34 mouse cellular contexts compared by ENCODE assay signal in the genomic region with DNA sequence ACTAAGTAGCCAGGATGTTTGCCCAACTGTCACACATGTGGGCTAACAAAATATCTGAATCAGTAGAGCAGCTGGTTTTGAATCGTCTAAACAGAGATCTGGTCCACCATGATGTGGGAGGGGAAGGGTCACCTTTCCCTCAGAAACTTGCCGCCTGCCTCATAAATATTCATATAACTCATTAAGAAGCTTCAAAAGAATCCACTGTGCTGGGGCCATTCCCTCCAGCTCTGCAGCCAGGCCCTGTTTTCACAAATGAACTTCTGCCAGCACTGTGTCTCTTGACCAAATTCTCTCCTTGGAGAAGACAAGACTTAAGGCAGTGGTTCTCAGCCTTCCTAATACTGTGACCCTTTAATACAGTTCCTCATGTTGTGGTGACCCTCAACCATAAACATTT. TPM values are rescaled to one million over a fixed set of nuclear protein-coding genes. Genes with fewer than 3 reads are reported as not detected.
DNase-seq lines count a peak whose midpoint lies in the region; ATAC-seq and TF ChIP-seq lines count a peak whose summit lies in the region.
"Had no signal": no experiment of that assay in that cellular context is flagged by ENCODE, and none has a peak within 500 bp of the region (broad histone marks: within the 10 kb centered on the region; RNA-seq: fewer than 3 reads in every experiment).

No protein-coding gene starts in this region.

- TF ChIP-seq CTCF in left cerebral cortex, adult 2 months (IDR thresholded peaks at IDR 0.05): no peak

- H3K36me3 ChIP-seq in forebrain, embryonic 12.5 days (replicated peaks): peaks cover 18% of the 10 kb centered on the region
- peaks cover 7% of the 10 kb centered on the region; the same call in 1 of the 2 replicates for H3K36me3 ChIP-seq in forebrain, embryonic 16.5 days (ENCODE audit: control insufficient read depth, insufficient read depth)

- ATAC-seq in forebrain, embryonic 12.5 days (ENCODE audit: low FRiP score): peak; percentile 67
- no peak; the same call in 1 of the 2 replicates for ATAC-seq in forebrain, embryonic 16.5 days
- ATAC-seq in CD4-positive, CD25-positive, alpha-beta regulatory T cell, adult 4 months: no peak
- ATAC-seq: inflammation-experienced regulatory T-cells, adult 6 months had no signal

- H3K27me3 ChIP-seq in forebrain, embryonic 12.5 days: no peaks in the 10 kb centered on the region
- no peaks in the 10 kb centered on the region for H3K27me3 ChIP-seq in forebrain, embryonic 16.5 days (replicated peaks; ENCODE audit: control insufficient read depth, insufficient read depth, low read length)
- H3K27me3 ChIP-seq: liver, embryonic 15.5 days; lung, embryonic 15.5 days; neural tube, embryonic 12.5 days had no signal

- H3K27ac ChIP-seq in forebrain, embryonic 12.5 days: peak overlapping the region; percentile 46; the same call in 1 of the 2 replicates
- H3K27ac ChIP-seq in forebrain, embryonic 16.5 days (ENCODE audit: low read length): no peak overlapping the region
- peak overlapping the region; percentile 7; the same call in 1 of the 2 replicates for H3K27ac ChIP-seq in left cerebral cortex, adult 2 months
- H3K27ac ChIP-seq: heart, embryonic 10.5 days; hindbrain, embryonic 14.5 days; kidney, postnatal 0 days; limb, embryonic 10.5 days; liver, embryonic 15.5 days; lung, embryonic 15.5 days; neural tube, embryonic 12.5 days; stomach, postnatal 0 days had no signal

- no peak overlapping the region for H3K4me2 ChIP-seq in forebrain, embryonic 12.5 days
- no peak overlapping the region for H3K4me2 ChIP-seq in forebrain, embryonic 16.5 days (ENCODE audit: low read length)
- H3K4me2 ChIP-seq: hindbrain, embryonic 14.5 days; liver, embryonic 15.5 days; lung, embryonic 15.5 days; neural tube, embryonic 12.5 days had no signal

- peaks cover 26% of the 10 kb centered on the region for H3K4me1 ChIP-seq in forebrain, embryonic 12.5 days
- peaks cover 7% of the 10 kb centered on the region for H3K4me1 ChIP-seq in forebrain, embryonic 16.5 days (replicated peaks; ENCODE audit: control insufficient read depth, insufficient read depth, low read length)
- H3K4me1 ChIP-seq: heart, embryonic 10.5 days; limb, embryonic 10.5 days; lung, embryonic 15.5 days had no signal

- WGBS in forebrain, embryonic 12.5 days: 4% methylated on average over 2 of the region's 2 CpGs
- 4% methylated on average over 2 of the region's 2 CpGs for WGBS in forebrain, embryonic 16.5 days

- intact Hi-C loops in left cerebral cortex, adult 2 months (cut with DNase I): no loop called here

- H3K9me3 ChIP-seq in forebrain, embryonic 12.5 days: no peaks in the 10 kb centered on the region
- no peaks in the 10 kb centered on the region for H3K9me3 ChIP-seq in forebrain, embryonic 16.5 days (ENCODE audit: control insufficient read depth, low read length)
- H3K9me3 ChIP-seq: heart, embryonic 10.5 days; limb, embryonic 10.5 days; liver, embryonic 15.5 days; lung, embryonic 15.5 days; megakaryocyte, embryonic 14.5 days; neural tube, embryonic 12.5 days had no signal

- DNase-seq in left cerebral cortex, adult 2 months (ENCODE audit: extremely low spot score in 1 of 2, low spot score in 2 of 2): no peak
- DNase-seq in left cerebral cortex, adult 9 months (ENCODE audit: low spot score in 2 of 2): no peak
- peak; percentile 58 to 64 for DNase-seq in right cerebral cortex, postnatal 10 days (ENCODE audit: low spot score in 2 of 2)
- no peak for DNase-seq in right cerebral cortex, postnatal 36 days (ENCODE audit: low spot score in 2 of 2)
- DNase-seq: adrenal gland, postnatal 14 days; B cell, adult 2 months; cerebellum, adult 8-10 months; cerebellum, postnatal 36 days; heart, postnatal 4 days; kidney, adult 18-20 months; liver; lung, postnatal 36 days; right cerebral cortex, adult 18-20 months; thymus, adult 2 months had no signal

- H3K4me3 ChIP-seq in forebrain, embryonic 12.5 days (replicated peaks): no peak overlapping the region
- H3K4me3 ChIP-seq in forebrain, embryonic 16.5 days (replicated peaks; ENCODE audit: low read length): no peak overlapping the region
- no peak overlapping the region for H3K4me3 ChIP-seq in left cerebral cortex, adult 2 months
- H3K4me3 ChIP-seq: heart, embryonic 10.5 days; limb, embryonic 10.5 days; liver, embryonic 15.5 days; lung, embryonic 15.5 days; megakaryocyte, embryonic 14.5 days; neural tube, embryonic 12.5 days had no signal

- no peak overlapping the region for H3K9ac ChIP-seq in forebrain, embryonic 12.5 days
- no peak overlapping the region for H3K9ac ChIP-seq in forebrain, embryonic 16.5 days (replicated peaks; ENCODE audit: low read depth, low read length)
- H3K9ac ChIP-seq: hindbrain, embryonic 14.5 days; liver, embryonic 15.5 days; lung, embryonic 15.5 days; neural tube, embryonic 12.5 days had no signal

RNA-seq across cellular contexts. Expression of a gene that starts 27.2 kb away (rescaled TPM):
- polyA plus RNA-seq in forebrain, embryonic 12.5 days (2016; fragmentation: Nextera tagmentation; extraction: Ambion mirVana): 0.27 and 0.31 TPM in 2 replicates
- 0.25 and 0.46 TPM in 2 replicates for polyA plus RNA-seq in forebrain, embryonic 16.5 days (2015; fragmentation: Nextera tagmentation; extraction: Ambion mirVana)
- total RNA-seq in left cerebral cortex, adult 2 months (2021): under 1 TPM; 0.25 to 0.26 TPM
- polyA plus RNA-seq in CD4-positive, CD25-positive, alpha-beta regulatory T cell, adult 4 months (2017; shearing (Covaris generic)): 1 to 10 TPM; 5.3 to 6.4 TPM
- total RNA-seq: MEL had no signal

RNA-seq across cellular contexts. Expression of a gene that starts 31.5 kb away (rescaled TPM):
- 5.9 and 6.0 TPM in 2 replicates for polyA plus RNA-seq in forebrain, embryonic 12.5 days (2016; fragmentation: Nextera tagmentation; extraction: Ambion mirVana)
- polyA plus RNA-seq in forebrain, embryonic 16.5 days (2015; fragmentation: Nextera tagmentation; extraction: Ambion mirVana): 3.6 and 6.0 TPM in 2 replicates
- 10 to 100 TPM; 18.6 to 19.1 TPM for total RNA-seq in left cerebral cortex, adult 2 months (2021)
- 1 to 10 TPM; 3.1 to 5.5 TPM for polyA plus RNA-seq in CD4-positive, CD25-positive, alpha-beta regulatory T cell, adult 4 months (2017; shearing (Covaris generic))

RNA-seq across cellular contexts. Expression of a gene that starts 41.5 kb away (rescaled TPM):
- not detected in 2 replicates for polyA plus RNA-seq in forebrain, embryonic 12.5 days (2016; fragmentation: Nextera tagmentation; extraction: Ambion mirVana)
- polyA plus RNA-seq in forebrain, embryonic 16.5 days (2015; fragmentation: Nextera tagmentation; extraction: Ambion mirVana): not detected in 2 replicates
- not detected for total RNA-seq in left cerebral cortex, adult 2 months (2021)
- not detected for polyA plus RNA-seq in CD4-positive, CD25-positive, alpha-beta regulatory T cell, adult 4 months (2017; shearing (Covaris generic))
- total RNA-seq: adrenal gland, postnatal 14 days; granulocyte monocyte progenitor cell, adult 5-6 weeks; heart, postnatal 4 days; layer of hippocampus, adult 18-20 months; left cerebral cortex, adult 8-10 months; MEL had no signal
- polyA plus RNA-seq: embryonic facial prominence, embryonic 11.5 days; heart, embryonic 10.5 days; heart, embryonic 16.5 days; hindbrain, embryonic 14.5 days; inflammation-experienced regulatory T-cells, adult 6 months; kidney, postnatal 0 days; limb, embryonic 10.5 days; liver, embryonic 15.5 days; lung, embryonic 15.5 days; neural tube, embryonic 12.5 days; small intestine, adult 2 months; stomach, postnatal 0 days; thymus, adult 2 months had no signal

RNA-seq across cellular contexts. Expression of a gene that starts 45.8 kb away (rescaled TPM):
- 52.0 and 60.1 TPM in 2 replicates for polyA plus RNA-seq in forebrain, embryonic 12.5 days (2016; fragmentation: Nextera tagmentation; extraction: Ambion mirVana)
- polyA plus RNA-seq in forebrain, embryonic 16.5 days (2015; fragmentation: Nextera tagmentation; extraction: Ambion mirVana): 133 and 142 TPM in 2 replicates
- 100 to 1,000 TPM; 159 to 162 TPM for total RNA-seq in left cerebral cortex, adult 2 months (2021)
- polyA plus RNA-seq in CD4-positive, CD25-positive, alpha-beta regulatory T cell, adult 4 months (2017; shearing (Covaris generic)): not detected
- total RNA-seq: granulocyte monocyte progenitor cell, adult 5-6 weeks; MEL had no signal
- polyA plus RNA-seq: inflammation-experienced regulatory T-cells, adult 6 months had no signal

Comparison
In these comparisons a context has a peak if more than half of its experiments do, and no peak if none do; other contexts are left out.
1. DNase-seq: peak in right cerebral cortex, postnatal 10 days (2 of 2); none in left cerebral cortex, adult 2 months (0 of 2), left cerebral cortex, adult 9 months (0 of 2) and right cerebral cortex, postnatal 36 days (0 of 2).